Mouse (Mus musculus) heart, embryonic 15.5 days (tissue): Measurements from ENCODE around the gene Lrrc8e. TPM values are rescaled to one million over a fixed set of nuclear protein-coding genes. Genes with fewer than 3 reads are reported as not detected.

Experiments used
- ATAC-seq: fragments of 200-750 bp; cut with Nextera tagmentation; replicated peaks from 2 replicates; pipeline ENCODE4 v1.8.0; 2017; ENCODE audit warnings: low read depth, moderate TSS enrichment; ENCODE audit not compliant: insufficient number of reproducible peaks, insufficient read depth, low FRiP score
- H3K27ac ChIP-seq: fragments of 300-500 bp; sonication (generic); 2 replicates; pipeline ENCODE4 v1.5.1; 2015; ENCODE audit warnings: mild to moderate bottlenecking, inconsistent platforms
- H3K27me3 ChIP-seq: fragments of 300-500 bp; sonication (generic); 2 replicates; pipeline ENCODE4 v1.6.1; 2015; ENCODE audit warnings: inconsistent platforms
- H3K36me3 ChIP-seq: fragments of 300-500 bp; sonication (generic); 2 replicates; pipeline ENCODE4 v1.6.1; 2015; ENCODE audit warnings: mild to moderate bottlenecking, inconsistent platforms
- H3K4me1 ChIP-seq: fragments of 300-500 bp; sonication (generic); replicated peaks from 2 replicates; pipeline ENCODE4 v1.6.1; 2015; ENCODE audit warnings: inconsistent platforms
- H3K4me2 ChIP-seq: fragments of 300-500 bp; sonication (generic); 2 replicates; pipeline ENCODE4 v1.6.1; 2015; ENCODE audit warnings: inconsistent platforms, mild to moderate bottlenecking, moderate library complexity
- H3K4me3 ChIP-seq: fragments of 300-500 bp; sonication (generic); 2 replicates; pipeline ENCODE4 v1.5.1; 2015; ENCODE audit warnings: mild to moderate bottlenecking, inconsistent platforms
- H3K9ac ChIP-seq: fragments of 300-500 bp; sonication (generic); 2 replicates; pipeline ENCODE4 v1.6.1; 2015; ENCODE audit warnings: mild to moderate bottlenecking, inconsistent platforms
- H3K9me3 ChIP-seq: fragments of 300-500 bp; sonication (generic); replicated peaks from 2 replicates; pipeline ENCODE4 v1.6.1; 2016; ENCODE audit warnings: inconsistent platforms
- WGBS: fragments of 180-500 bp; shearing (Covaris S2); methylation state at CpG from one replicate; pipeline ENCODE4 v1.1.7; 2015; ENCODE audit warnings: mixed read lengths; 5-methylcytosine and 5-hydroxymethylcytosine counted together
- polyA plus RNA-seq: library from polyadenylated mRNA; unstranded; fragments of >200 nt; fragmentation: Nextera tagmentation; extraction: Ambion mirVana; gene quantifications from 2 replicates; pipeline ENCODE4 v1.2.1, GENCODE M21; 2015

Lrrc8e gene
- polyA plus RNA-seq = 0.11 and 0.49 TPM in 2 replicates

DNA sequence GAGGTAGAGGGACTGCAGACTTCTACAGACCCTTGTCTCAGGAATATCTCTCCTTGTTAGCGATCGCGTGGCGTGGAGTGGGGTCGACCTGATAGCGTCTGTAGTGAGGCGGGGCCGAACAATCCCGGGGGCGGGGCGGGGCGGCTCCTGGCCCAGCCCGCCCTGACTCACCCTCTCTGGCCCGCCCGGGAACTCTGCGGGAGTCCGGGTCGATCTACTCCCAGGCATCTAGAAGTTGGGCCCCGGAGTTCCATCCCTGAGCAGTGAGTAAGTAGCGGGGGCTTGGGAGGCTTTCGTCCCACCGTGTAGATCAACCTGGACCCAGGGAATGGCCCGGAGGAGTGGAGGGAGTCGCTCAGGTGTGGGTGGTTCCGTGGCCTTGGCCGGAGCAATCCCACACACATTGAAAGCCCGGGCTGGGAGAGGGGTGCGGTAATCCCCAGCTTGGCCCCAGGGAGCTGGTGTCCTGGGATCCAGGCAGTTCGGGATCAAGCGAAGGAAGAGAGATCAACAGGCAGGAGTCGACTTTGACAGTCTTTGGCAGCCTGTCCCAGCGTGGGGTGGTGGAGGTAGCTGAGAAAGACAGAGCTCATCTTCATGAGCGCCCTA is at the start of gene Lrrc8e:
Lrrc8e (plus strand) TSS at position 89 of the 609 bp plus-strand sequence.
- WGBS = 6% methylated on average over 33 of the region's 33 CpGs
- H3K27me3 ChIP-seq = peaks cover 49% of the 10 kb centered on the region

DNA sequence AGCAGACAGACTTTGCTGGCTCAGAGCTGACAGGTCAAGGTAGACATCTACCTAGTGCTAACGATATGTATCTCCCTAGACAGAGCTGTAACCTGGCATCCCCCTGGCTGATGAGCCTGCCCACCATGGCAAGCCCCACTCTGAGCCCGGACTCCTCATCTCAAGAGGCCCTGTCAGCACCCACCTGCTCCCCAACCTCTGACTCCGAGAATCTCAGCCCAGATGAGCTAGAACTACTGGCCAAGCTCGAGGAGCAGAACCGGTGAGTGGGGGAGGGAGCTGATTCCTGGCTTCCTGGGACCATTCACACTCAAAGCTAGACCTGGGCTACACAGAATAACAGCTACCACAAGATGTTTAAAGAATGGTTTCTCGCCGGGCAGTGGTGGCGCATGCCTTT is 43.2 kb upstream of the Lrrc8e start:
- no peaks in the 10 kb centered on the region for H3K9me3 ChIP-seq
- WGBS = 79% methylated on average over 8 of the region's 8 CpGs
- ATAC-seq = no peak
- no peak overlapping the region for H3K4me3 ChIP-seq
- no peaks in the 10 kb centered on the region for H3K4me1 ChIP-seq
- H3K4me2 ChIP-seq = no peak overlapping the region
- peaks cover 21% of the 10 kb centered on the region for H3K36me3 ChIP-seq
- no peaks in the 10 kb centered on the region for H3K27me3 ChIP-seq
- H3K27ac ChIP-seq = no peak overlapping the region
- H3K9ac ChIP-seq = no peak overlapping the region

More for the DNA sequence above, at the start of gene Lrrc8e:
- H3K27ac ChIP-seq = no peak within 1 kb of the TSS
- H3K4me2 ChIP-seq = peak within 1 kb of the TSS; percentile 54
- peaks cover 9% of the 10 kb centered on the region for H3K4me1 ChIP-seq
- peak; percentile 18; the same call in 1 of the 2 replicates for ATAC-seq
- no peaks in the 10 kb centered on the region for H3K9me3 ChIP-seq
- H3K9ac ChIP-seq = no peak within 1 kb of the TSS
- peak within 1 kb of the TSS; percentile 28 for H3K4me3 ChIP-seq
- no peaks in the 10 kb centered on the region for H3K36me3 ChIP-seq

DNA sequence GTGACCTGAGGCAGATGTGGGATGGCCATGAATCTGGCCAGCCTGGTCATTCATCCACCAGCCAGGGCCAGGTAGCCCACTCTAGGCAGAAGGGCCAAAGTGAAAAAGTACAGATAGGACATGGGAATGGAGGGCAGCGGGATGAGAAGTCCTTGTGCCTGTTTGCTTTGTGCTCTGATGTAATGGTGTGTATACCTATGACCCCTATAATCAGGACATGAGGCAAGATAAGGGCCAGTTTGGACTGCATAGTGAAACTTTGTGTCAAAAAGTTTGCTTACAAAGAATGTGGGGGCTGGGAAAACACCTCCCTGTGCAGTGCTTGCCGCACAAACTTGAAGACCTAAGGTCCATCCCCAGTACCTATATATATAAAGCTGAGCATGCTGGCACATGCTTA is 40.5 kb upstream of the Lrrc8e start:
- H3K9ac ChIP-seq = no peak overlapping the region
- ATAC-seq = no peak

DNA sequence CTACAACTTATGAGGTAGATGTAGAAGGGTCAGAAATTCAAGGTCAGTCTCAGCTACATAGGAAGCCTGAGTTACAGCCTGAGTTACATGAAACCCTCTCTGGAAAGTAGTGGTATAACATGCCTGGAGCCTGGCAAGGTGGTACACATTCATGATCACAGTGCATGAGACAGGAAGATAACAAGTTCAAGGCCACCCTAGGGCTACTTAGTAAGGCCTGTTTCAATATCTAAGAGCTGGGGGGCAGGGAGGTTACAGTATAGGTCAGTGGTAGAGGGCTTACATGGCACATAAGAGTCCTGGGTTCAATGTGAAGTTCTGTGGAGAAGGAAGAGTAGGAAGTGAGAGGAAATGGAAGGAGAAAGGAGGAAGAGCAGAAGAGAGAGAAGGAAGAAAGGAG is 38.0 kb upstream of the Lrrc8e start:
- Histone ChIP-seq H3K4me2 (no peak overlapping the region), H3K36me3 (peaks cover 23% of the 10 kb centered on the region), H3K4me3 (no peak overlapping the region), H3K27ac (no peak overlapping the region), H3K9ac (no peak overlapping the region), H3K9me3 (no peaks in the 10 kb centered on the region), H3K4me1 (peaks cover 8% of the 10 kb centered on the region), H3K27me3 (no peaks in the 10 kb centered on the region)
- no peak for ATAC-seq

More for the DNA sequence above, 40.5 kb upstream of the Lrrc8e start:
- no peak overlapping the region for H3K4me3 ChIP-seq
- H3K9me3 ChIP-seq = no peaks in the 10 kb centered on the region
- H3K4me1 ChIP-seq = peaks cover 2% of the 10 kb centered on the region; the same call in 1 of the 2 replicates
- 79% methylated on average over 2 of the region's 2 CpGs for WGBS
- no peaks in the 10 kb centered on the region for H3K27me3 ChIP-seq
- no peak overlapping the region for H3K27ac ChIP-seq
- H3K36me3 ChIP-seq = peaks cover 26% of the 10 kb centered on the region
- no peak overlapping the region for H3K4me2 ChIP-seq

DNA sequence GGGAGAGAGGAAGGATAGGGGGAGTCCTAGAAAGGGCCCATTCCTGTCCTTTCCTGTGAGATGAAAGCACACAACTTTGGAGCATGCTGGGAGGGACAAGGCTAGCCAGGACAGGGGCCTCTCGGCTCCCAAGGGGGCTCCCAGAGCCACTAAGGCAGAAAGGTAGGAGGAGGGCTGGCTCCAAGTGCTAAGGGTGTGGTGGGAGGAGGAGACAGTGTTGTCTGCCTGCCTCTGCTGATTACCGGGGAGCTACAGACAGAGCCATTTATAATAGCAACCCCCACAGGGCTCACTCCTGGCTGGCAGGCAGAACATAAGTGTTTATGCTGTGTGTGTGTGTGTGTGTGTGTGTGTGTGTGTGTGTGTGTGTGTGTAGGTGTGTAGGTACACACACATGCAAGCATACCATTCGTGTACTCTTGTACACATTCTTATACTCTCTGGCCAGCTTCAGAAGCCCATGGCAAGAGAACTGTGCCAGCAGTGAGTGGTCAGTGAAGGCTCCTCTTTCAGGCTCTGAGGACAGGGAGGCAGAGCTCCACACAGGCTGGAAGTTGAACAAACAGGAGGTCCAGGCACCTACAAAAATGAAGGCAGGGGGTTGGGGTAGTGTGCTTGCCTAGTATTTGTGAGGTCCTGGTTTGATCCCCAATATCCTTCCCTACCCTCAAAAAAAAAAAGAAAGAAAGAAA is 37.5 kb upstream of the Lrrc8e start:
- Histone ChIP-seq H3K4me2 (no peak overlapping the region), H3K4me1 (peaks cover 8% of the 10 kb centered on the region), H3K4me3 (no peak overlapping the region), H3K27ac (no peak overlapping the region), H3K9ac (no peak overlapping the region), H3K27me3 (no peaks in the 10 kb centered on the region), H3K9me3 (no peaks in the 10 kb centered on the region), H3K36me3 (peaks cover 23% of the 10 kb centered on the region)
- ATAC-seq = no peak
- WGBS = 44% methylated on average over 3 of the region's 3 CpGs

DNA sequence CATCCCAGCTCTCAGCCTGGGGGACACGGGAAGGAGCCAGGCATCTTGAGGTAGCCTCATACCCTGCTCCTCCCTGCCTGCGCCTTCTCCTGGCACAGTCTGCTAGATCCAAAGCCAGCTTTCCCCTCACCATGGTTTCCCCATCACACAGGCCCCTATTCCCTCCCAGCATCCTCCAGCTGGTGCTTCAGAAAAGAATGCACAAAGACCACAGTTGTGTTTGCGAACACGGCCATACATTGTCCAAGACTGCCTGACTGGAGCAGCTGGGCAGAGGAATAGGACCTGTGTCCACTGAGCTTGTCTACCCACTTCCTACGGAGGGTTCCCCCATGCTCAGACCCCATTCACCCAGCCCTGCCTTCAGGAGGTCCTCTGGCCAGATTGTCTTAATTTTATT is 34.3 kb upstream of the Lrrc8e start:
- H3K9me3 ChIP-seq = no peaks in the 10 kb centered on the region
- peaks cover 7% of the 10 kb centered on the region; the same call in 1 of the 2 replicates for H3K36me3 ChIP-seq
- no peaks in the 10 kb centered on the region for H3K27me3 ChIP-seq
- peaks cover 8% of the 10 kb centered on the region for H3K4me1 ChIP-seq
- H3K4me2 ChIP-seq = no peak overlapping the region
- H3K4me3 ChIP-seq = no peak overlapping the region
- H3K9ac ChIP-seq = no peak overlapping the region
- H3K27ac ChIP-seq = no peak overlapping the region
- no peak for ATAC-seq
- 72% methylated on average over 5 of the region's 5 CpGs for WGBS

DNA sequence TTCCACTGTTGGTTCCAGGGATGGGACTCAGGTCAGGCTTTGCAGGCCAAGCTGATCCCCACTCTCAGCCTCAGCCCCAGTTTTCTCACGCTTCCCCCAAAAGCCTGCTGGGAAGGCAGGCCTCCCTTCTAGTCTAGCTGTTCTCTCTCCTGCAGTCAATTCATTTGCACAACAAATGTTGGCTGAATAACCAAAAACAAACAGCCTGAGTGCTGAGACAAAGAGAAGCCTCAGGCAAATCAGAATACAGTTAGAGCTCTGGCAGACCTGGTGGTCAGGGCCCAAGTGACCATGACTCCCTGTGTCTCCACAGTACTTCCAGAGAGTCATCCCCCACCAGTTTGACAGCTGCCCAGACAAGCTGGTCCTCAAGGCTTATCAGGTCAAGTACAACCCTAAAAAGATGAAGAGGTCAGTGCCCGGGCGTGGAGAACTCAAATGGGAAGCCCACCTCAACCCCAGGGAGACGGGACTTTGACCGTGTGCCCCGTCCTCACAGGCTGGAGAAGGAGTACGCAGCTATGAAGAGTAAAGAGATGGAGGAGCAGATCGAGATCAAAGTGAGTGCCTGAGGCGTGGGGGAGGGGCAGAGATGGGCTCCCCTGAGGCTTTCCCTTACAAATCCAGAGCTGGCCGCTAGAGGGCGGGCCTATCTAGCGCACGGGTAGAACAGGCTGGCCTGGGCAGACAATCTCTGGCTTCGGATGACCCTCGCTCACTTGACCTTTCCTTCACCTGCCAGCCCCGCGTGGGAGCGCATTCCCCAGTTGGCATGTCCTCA is 33.6 kb upstream of the Lrrc8e start:
- Histone ChIP-seq H3K27ac (no peak overlapping the region), H3K9ac (no peak overlapping the region), H3K4me3 (no peak overlapping the region), H3K9me3 (no peaks in the 10 kb centered on the region), H3K4me1 (peaks cover 8% of the 10 kb centered on the region), H3K36me3 (0 out of 2 replicates have a peak, but pooled peaks cover 5% of the 10 kb centered on the region), H3K27me3 (no peaks in the 10 kb centered on the region), H3K4me2 (peak overlapping the region; percentile 17; the same call in 1 of the 2 replicates)
- peak; percentile 82 for ATAC-seq
- 11% methylated on average over 18 of the region's 18 CpGs for WGBS

DNA sequence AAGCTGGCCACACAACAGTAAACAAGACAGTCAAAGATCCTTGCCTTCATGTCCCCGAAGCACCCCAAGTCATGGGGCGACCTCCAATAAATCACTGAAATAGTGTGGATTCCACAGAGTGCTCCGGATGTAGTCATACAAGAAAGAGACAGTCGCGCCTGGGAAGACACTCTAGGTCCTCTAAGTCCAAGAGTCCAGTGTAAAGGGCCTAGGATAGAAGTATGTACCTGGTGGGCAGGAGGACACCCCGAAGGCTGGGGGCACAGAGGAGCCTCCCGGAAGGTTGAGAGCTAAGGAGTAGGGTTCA is 33.1 kb upstream of the Lrrc8e start:
- H3K4me1 ChIP-seq = peaks cover 8% of the 10 kb centered on the region
- H3K36me3 ChIP-seq = 0 out of 2 replicates have a peak, but pooled peaks cover 5% of the 10 kb centered on the region
- no peak overlapping the region for H3K4me3 ChIP-seq
- H3K27ac ChIP-seq = no peak overlapping the region
- no peaks in the 10 kb centered on the region for H3K27me3 ChIP-seq
- 51% methylated on average over 7 of the region's 7 CpGs for WGBS
- peak overlapping the region; percentile 17; the same call in 1 of the 2 replicates for H3K4me2 ChIP-seq
- H3K9ac ChIP-seq = no peak overlapping the region
- H3K9me3 ChIP-seq = no peaks in the 10 kb centered on the region
- ATAC-seq = no peak

DNA sequence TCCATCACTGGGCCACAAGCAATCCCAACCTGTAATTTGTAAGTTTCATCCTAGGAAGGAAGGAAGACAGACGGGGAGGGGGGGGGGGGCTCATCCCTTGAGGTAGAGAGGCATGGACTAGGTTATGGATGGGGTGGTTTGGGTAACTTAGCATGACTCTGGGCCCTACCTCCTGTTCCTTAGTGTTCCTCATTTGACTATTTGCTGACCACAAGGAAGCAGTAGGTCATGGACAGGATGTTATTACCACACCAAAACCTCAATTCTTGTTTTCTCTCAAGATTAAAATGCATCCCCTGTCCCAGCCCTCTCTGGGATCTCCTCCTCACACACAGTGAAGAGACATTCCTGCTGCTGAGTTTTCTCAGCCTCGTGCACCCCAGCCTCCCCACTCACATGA is 25.3 kb upstream of the Lrrc8e start:
- Histone ChIP-seq H3K4me1 (peaks cover 6% of the 10 kb centered on the region), H3K4me2 (no peak overlapping the region), H3K9ac (no peak overlapping the region), H3K4me3 (no peak overlapping the region), H3K27ac (no peak overlapping the region), H3K27me3 (peaks cover 20% of the 10 kb centered on the region), H3K36me3 (no peaks in the 10 kb centered on the region), H3K9me3 (no peaks in the 10 kb centered on the region)
- no peak for ATAC-seq
- 54% methylated on average over 2 of the region's 2 CpGs for WGBS

DNA sequence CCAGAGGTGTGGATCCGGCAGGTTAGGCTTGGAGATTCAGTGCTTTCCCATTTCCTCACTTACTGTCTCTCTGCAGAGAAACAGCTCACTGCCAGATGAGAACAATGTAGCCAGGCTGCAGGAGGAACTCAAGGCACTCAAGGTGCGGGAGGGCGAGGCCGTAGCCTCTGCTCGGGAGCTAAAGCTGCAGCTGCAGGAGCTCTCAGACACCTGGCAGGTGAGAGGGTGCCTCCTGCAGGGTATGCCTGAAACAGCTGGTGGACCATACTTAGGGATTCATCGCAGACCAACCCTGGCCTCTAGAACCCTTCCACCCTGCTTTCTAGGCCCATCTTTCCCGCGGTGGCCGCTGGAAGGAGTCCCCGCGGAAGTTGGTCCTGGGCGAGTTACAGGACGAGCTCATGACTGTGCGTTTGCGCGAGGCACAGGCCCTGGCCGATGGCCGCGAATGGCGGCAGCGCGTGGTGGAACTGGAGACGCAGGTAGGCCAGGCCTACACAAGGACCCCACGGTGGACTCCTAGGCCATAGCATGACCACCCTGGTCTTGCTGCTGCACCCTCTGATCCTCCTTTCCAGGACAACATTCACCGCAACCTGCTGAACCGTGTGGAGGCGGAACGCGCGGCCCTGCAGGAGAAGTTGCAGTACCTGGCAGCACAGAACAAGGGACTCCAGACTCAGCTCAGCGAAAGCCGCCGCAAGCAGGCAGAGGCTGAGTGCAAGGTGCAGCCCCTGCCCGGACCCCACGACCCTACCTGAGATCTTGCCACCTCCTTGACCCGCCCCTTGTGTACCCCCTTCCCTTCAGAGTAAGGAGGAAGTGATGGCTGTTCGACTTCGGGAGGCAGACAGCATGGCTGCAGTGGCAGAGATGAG is 21.1 kb upstream of the Lrrc8e start:
- peaks cover 14% of the 10 kb centered on the region for H3K4me1 ChIP-seq
- no peaks in the 10 kb centered on the region for H3K9me3 ChIP-seq
- H3K36me3 ChIP-seq = 0 out of 2 replicates have a peak, but pooled peaks cover 3% of the 10 kb centered on the region
- no peak for ATAC-seq
- H3K27me3 ChIP-seq = peaks cover 35% of the 10 kb centered on the region
- 28% methylated on average over 38 of the region's 38 CpGs for WGBS
- H3K4me2 ChIP-seq = peak overlapping the region; percentile 53
- H3K27ac ChIP-seq = no peak overlapping the region
- H3K4me3 ChIP-seq = peak overlapping the region; percentile 23
- no peak overlapping the region for H3K9ac ChIP-seq
